Mouse (Mus musculus) left cerebral cortex, postnatal 14 days (tissue): ENCODE measurements around the gene Tmem216. TPM values are rescaled to one million over a fixed set of nuclear protein-coding genes. Genes with fewer than 3 reads are reported as not detected.

ENCODE experiments used
- DNase-seq, 2 experiments: peaks; one replicate each; pipeline ENCODE4 v3.0.0; 2021 to 2022; ENCODE audit warnings: low spot score in 2 of 2, mixed read lengths in 1 of 2
- intact Hi-C: fragments of 180-260 bp; cut with DNase I; formaldehyde crosslinking; loops from one replicate; pipeline ENCODE4 v1.15.1; 2025
- total RNA-seq, 2 experiments: library from RNA; stranded (reverse); gene quantifications; 2 replicates each; pipeline ENCODE4 v1.2.3; 2021

Tmem216 gene
- total RNA-seq, 2 experiments from 2014 or later, result 10.2 to 11.4 TPM

DNA sequence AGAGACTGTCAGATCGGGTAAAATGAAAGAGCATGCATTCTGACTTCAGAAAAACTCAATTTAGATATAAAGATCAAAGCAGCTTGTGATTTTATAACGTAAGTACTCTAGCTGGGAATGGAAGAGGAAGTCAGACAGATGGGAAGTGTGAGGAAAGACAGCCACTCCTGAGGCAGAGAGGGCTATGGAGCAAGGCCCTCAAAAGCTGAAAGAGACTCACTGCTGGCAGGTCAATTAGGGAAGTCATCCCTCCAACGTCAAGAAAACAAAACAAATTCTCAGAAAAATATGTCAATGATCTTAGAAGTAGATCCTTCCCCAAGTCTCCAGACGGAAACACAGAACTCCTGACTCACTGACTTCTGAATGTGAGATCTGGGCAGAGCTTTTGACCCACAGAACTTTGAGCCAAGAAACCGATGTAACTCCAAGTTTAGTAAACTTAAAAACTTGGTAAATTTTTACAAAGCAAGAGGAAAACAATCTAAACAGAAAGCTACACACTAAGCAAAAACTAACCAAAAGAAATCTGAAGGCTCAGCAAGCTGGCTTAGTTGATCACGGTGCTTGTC, 45.2 kb downstream of the Tmem216 start:
- intact Hi-C loops, result no loop called here
- DNase-seq, result no peak

DNA sequence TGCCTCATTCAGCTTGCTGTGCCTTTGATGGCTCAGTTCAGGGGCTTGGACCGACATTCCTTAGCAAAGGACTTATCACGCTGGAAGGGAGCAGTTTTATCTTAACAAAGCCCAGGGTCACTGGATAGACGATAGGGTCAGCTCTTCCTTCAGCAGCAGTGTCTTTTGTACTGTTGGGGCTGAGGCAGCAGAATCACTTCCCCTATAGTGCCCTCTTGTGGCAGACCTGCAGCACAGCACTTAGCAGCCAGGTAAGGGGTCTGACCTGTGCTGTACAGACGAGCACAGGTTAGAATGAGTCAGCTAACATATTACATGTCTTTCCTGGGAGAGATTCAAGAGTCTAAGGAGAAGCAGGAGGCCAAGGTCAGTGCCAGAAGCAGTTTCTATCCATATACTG, 53.5 kb downstream of the Tmem216 start:
- intact Hi-C loops, result no loop called here
- DNase-seq, result peak in 1 of 2 experiments; percentile 38

DNA sequence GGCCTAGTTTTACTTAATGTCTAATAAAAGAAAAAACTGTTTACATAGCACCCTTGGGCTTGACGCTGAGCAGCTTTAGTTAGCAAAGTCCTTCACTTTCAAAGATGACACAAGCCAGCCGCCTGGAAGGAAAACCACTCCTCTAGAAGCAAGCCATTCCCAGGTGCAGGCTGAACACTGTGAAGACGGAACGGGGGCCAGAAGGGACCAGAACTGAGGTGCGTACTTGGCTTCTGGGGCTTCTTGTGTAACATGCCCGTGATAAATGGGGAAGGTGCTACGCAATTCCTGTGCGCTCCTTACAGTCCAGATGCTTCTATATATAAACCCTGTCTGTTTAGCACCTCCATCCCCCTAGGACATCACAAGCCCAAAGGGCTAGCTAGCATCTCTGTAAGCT, 55.5 kb downstream of the Tmem216 start:
- no peak for DNase-seq
- intact Hi-C loops, result no loop called here

DNA sequence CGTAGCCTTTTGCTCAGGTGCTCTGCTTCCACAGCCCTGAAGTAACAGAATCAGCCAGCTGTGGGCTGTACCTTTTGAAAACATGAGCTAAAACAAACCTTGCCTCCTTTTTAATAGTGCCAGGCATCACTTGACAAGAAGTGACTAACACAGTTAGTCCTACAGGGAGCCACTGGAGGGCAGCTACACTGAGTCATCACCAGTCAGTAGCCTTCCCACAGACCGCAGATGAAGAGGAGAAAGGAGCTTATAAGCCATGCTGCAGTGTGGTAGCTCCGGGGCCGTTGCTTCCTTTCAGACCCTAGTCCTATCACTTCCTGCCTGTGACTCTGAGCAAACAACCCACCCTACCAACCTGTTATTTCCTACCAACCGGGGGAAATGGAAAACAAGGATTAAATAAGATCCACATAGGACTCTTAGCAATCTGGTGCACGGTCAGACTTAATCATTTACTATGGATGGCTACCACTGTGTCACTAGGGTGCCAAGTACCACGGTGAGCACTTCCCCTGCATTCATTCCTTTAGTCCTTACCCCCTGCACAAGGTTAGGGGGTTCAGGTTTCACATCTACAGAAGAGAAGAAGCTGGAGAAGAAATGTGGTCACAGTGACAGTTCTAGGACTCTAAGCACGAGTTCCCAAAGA, 58.4 kb downstream of the Tmem216 start:
- intact Hi-C loops, result no loop called here
- DNase-seq, result no peak

DNA sequence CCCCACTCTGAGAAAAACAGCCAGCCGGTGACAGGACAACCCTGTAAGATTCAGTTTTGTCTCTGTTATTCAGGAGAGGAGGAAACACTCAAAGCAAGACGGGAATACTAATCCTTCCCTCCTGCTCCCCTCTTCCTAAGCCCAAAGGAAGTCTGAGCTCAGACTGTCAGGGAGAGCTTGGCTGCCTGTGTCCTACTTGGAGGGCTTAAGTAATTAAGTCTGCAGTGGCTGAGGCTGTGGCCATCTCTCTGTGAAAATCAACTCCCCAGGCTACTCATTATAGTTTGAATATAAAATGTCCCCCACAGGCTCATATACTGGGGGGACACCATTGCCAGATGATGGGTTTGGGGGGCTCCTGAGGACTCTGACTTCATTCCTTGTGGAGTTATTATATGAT, 59.1 kb downstream of the Tmem216 start:
- intact Hi-C loops, result no loop called here
- DNase-seq, result no peak

DNA sequence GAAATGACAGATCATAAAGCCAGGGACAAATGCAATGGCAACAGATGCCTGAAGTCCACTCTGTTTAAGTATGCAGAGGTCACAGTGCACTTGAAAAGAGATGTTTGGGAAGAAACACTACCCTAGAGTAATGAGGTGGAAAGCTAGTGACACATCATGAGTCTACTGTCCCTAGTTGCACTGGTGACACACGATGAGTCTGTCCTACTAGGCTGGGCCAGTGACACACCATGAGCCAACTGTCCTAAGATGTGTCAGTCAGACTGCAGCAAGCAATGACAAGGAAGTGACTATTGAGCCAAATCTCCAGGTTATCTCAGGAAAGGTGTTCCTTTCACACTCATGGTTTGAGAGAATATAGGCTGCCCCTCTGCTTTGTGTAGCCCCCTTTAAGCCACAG, 60.4 kb downstream of the Tmem216 start:
- DNase-seq, result no peak
- intact Hi-C loops, result no loop called here

DNA sequence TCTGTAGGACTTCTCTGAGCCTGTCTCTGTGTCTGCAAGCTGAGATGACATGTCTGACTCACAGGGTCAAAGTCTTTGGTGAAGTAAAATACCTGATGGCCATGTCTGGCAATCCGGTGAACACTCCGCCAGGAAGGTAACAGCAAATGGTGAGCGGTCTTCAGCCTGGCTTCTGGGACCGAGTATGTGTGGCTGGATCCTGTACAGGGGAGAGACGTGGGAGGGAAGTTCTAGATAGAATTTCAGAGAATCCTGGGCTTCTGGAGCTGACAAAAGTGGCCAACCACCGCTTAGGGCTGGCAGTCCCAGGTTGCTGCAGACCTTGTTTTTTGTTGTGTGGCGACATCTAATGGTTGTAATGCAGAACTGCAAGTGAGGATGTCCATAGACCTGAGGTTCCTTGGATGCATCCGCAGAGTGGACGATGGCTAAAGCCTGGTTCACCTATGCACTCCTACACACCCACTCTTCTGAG, 69.7 kb downstream of the Tmem216 start:
- intact Hi-C loops, result loop anchor here (1.0 kb wide), 1 partner anchor 37 kb away; no protein-coding TSS in a partner anchor
- peak; percentile 76 to 83 for DNase-seq

Other genes with a start within 250 kb of the Tmem216 start
- gene Syt7, start 167.1 kb downstream of the Tmem216 start, total RNA-seq, result 100 to 1,000 TPM; 279 to 314 TPM
- 10 to 100 TPM in 1 of 2 experiments, 1 to 10 TPM in 1; 8.8 to 12.7 TPM for gene Lrrc10b, start 98.8 kb downstream of the Tmem216 start, total RNA-seq
- gene Ppp1r32, start 73.3 kb downstream of the Tmem216 start, total RNA-seq, result 1 to 10 TPM in 1 of 2 experiments, under 1 TPM in 1; 0.89 to 1.0 TPM
- 10 to 100 TPM; 70.2 to 70.9 TPM for gene Cpsf7, start 31.0 kb downstream of the Tmem216 start, total RNA-seq
- gene Sdhaf2, start 30.1 kb downstream of the Tmem216 start, total RNA-seq, result 10 to 100 TPM; 59.0 to 60.1 TPM
- gene Cyb561a3, start 20.9 kb upstream of the Tmem216 start, total RNA-seq, result 10 to 100 TPM; 11.8 to 12.1 TPM
- 10 to 100 TPM; 11.2 to 13.2 TPM for gene Tmem138, start 21.1 kb upstream of the Tmem216 start, total RNA-seq
- 100 to 1,000 TPM; 195 to 201 TPM for gene Ddb1, start 49.1 kb upstream of the Tmem216 start, total RNA-seq
- gene Tkfc, start 49.4 kb upstream of the Tmem216 start, total RNA-seq, result 10 to 100 TPM; 24.7 to 26.2 TPM
- under 1 TPM; 0.37 to 0.76 TPM for gene Vwce, start 78.0 kb upstream of the Tmem216 start, total RNA-seq
- not detected for gene Pga5, start 121.8 kb upstream of the Tmem216 start, total RNA-seq
- gene Vps37c, start 132.5 kb upstream of the Tmem216 start, total RNA-seq, result 10 to 100 TPM; 29.3 to 32.5 TPM
- gene Cd5, start 182.8 kb upstream of the Tmem216 start, total RNA-seq, result under 1 TPM; 0.17 to 0.22 TPM